Mouse (Mus musculus) ES-Bruce4 (cell line): Measurements from ENCODE around the gene Dffb. TPM values are rescaled to one million over a fixed set of nuclear protein-coding genes. Genes with fewer than 3 reads are reported as not detected.

Source experiments
- H3K27ac ChIP-seq: 2 replicates; pipeline ENCODE4 v1.5.1; 2012; ENCODE audit warnings: low read length, inconsistent platforms; ENCODE audit not compliant: insufficient read depth
- H3K27me3 ChIP-seq: 2 replicates; pipeline ENCODE4 v1.6.1; 2012; ENCODE audit warnings: mild to moderate bottlenecking, low read length, inconsistent platforms; ENCODE audit not compliant: control insufficient read depth, poor library complexity, insufficient read depth, severe bottlenecking
- H3K36me3 ChIP-seq: 2 replicates; pipeline ENCODE4 v1.6.1; 2012; ENCODE audit warnings: inconsistent platforms, mild to moderate bottlenecking, low read length, moderate library complexity; ENCODE audit not compliant: control insufficient read depth, poor library complexity, insufficient read depth, severe bottlenecking
- H3K4me1 ChIP-seq: one replicate; pipeline ENCODE4 v1.8.1; 2011; ENCODE audit warnings: low read length; ENCODE audit not compliant: control insufficient read depth, insufficient read depth
- H3K4me3 ChIP-seq: 2 replicates; pipeline ENCODE4 v1.5.1; 2011; ENCODE audit warnings: low read depth, mild to moderate bottlenecking, low read length
- H3K9ac ChIP-seq: 2 replicates; pipeline ENCODE4 v1.6.1; 2012; ENCODE audit warnings: low read depth, mild to moderate bottlenecking, inconsistent platforms; ENCODE audit not compliant: poor library complexity, severe bottlenecking
- H3K9me3 ChIP-seq: replicated peaks from 2 replicates; pipeline ENCODE4 v1.6.1; 2012; ENCODE audit warnings: mild to moderate bottlenecking, low read length, inconsistent platforms; ENCODE audit not compliant: control insufficient read depth, poor library complexity, insufficient read depth, severe bottlenecking
- CTCF ChIP-seq: IDR thresholded peaks from one replicate; pipeline ENCODE4 v1.8.1; 2011; ENCODE audit warnings: low read depth, low read length
- EP300 ChIP-seq: IDR thresholded peaks from 2 replicates; pipeline ENCODE4 v1.6.1; 2011; ENCODE audit warnings: low read depth, low read length; ENCODE audit not compliant: insufficient read depth
- POLR2A ChIP-seq: IDR thresholded peaks from one replicate; pipeline ENCODE4 v1.8.1; 2011; ENCODE audit warnings: low read length; ENCODE audit not compliant: insufficient read depth
- polyA plus RNA-seq: library from polyadenylated mRNA; stranded (reverse); fragments of >200 nt; gene quantifications from 2 replicates; pipeline ENCODE4 v1.2.4, GENCODE M21; 2011; ENCODE audit warnings: low read depth; ENCODE audit not compliant: missing spikeins, insufficient read depth, insufficient read length

Dffb gene
- polyA plus RNA-seq, 1 experiment, result 18.5 TPM

DNA sequence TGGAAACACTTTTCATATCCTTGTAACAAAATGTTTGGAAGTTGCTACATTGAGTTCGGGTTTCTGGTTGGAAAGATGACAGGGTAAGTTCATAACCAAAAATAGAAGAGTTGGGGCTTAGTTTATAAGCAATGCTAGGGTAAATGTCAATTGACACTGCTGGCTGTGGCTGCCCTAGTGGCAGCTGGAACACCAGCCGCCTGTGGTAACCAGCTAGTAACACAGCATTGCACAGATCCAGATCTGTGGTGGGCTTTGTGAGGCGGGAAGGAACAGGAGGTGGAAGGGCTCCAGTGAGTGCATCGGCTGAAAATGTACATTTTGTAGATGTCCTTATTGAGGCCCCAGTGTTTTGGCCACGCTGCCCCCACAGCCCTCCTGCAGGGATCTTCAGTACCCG lies 842 bp upstream of the Dffb start:
- no peak overlapping the region for H3K4me3 ChIP-seq
- H3K27me3 ChIP-seq, result no peaks in the 10 kb centered on the region
- H3K27ac ChIP-seq, result no peak overlapping the region
- H3K9me3 ChIP-seq, result no peaks in the 10 kb centered on the region
- H3K9ac ChIP-seq, result no peak overlapping the region
- no peaks in the 10 kb centered on the region for H3K36me3 ChIP-seq
- no peaks in the 10 kb centered on the region for H3K4me1 ChIP-seq
- TF ChIP-seq CTCF (no peak), EP300 (no peak), POLR2A (no peak)

DNA sequence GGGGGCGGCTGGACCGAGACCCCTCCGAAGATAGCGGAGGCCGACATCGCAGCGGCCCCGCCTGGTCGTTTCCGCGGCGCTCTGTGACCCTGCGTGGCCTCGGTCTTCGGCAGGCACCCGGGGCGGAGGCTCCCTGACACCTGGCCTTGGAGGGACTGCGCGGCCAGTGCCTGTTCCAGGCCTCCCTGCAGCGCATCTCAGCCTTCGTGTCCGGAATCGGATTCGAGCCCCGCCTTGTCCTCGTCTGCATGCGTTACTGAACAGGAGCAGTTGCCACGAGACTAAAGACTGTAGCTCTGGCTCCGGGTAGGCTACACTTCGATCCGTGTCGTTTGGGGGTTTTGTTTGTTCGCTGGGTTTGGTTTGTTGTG lies 351 bp upstream of the Dffb start:
- H3K36me3 ChIP-seq, result no peaks in the 10 kb centered on the region
- peak overlapping the region; percentile 33 for H3K9ac ChIP-seq
- TF ChIP-seq CTCF (no peak), POLR2A (no peak), EP300 (no peak)
- H3K4me1 ChIP-seq, result no peaks in the 10 kb centered on the region
- H3K9me3 ChIP-seq, result no peaks in the 10 kb centered on the region
- no peaks in the 10 kb centered on the region for H3K27me3 ChIP-seq
- no peak overlapping the region for H3K27ac ChIP-seq
- peak overlapping the region; percentile 70 for H3K4me3 ChIP-seq

DNA sequence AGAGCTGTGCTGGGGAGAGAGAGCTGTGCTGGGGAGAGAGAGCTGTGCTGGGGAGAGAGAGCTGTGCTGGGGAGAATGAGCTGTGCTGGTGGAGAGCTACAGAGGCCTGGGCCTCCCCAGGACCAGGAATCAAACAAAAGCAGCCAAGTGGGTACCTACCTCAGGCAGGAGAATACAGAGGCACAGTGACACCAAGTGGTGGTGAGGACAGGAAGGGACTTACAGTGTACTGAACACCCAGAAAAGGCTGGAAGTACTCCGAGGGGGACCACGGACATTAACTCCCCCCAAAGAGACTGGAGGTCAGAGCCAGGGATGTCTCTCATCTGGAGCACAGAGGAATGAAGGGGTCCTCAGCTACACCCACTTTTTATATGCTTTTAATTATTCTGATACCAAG lies 6.9 kb downstream of the Dffb start:
- Histone ChIP-seq H3K9me3 (no peaks in the 10 kb centered on the region), H3K4me1 (no peaks in the 10 kb centered on the region), H3K9ac (no peak overlapping the region), H3K27me3 (no peaks in the 10 kb centered on the region), H3K36me3 (no peaks in the 10 kb centered on the region), H3K27ac (no peak overlapping the region), H3K4me3 (no peak overlapping the region)
- no peak for TF ChIP-seq CTCF
- TF ChIP-seq EP300, result no peak
- TF ChIP-seq POLR2A, result no peak

DNA sequence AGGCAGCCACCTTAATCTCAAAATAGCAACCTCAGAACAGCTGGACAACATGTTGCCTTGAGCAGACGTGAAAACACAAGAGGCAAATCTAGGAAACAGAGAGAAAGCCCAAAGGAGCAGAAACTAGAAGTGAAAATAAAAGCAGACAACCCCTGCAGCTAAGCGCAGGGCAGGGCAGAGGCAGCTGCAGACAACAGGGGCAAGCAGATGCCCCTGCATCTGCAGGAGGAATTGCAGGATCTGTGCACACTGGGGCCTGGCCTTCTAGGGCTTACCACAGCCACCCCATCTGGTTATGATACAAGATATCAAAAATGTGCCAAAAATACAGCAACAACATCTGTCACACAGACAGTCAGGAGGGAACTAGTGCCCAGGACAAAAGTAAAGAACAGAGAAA lies 7.4 kb downstream of the Dffb start:
- Histone ChIP-seq H3K27me3 (no peaks in the 10 kb centered on the region), H3K27ac (no peak overlapping the region), H3K9ac (no peak overlapping the region), H3K4me3 (no peak overlapping the region), H3K4me1 (no peaks in the 10 kb centered on the region), H3K9me3 (no peaks in the 10 kb centered on the region), H3K36me3 (no peaks in the 10 kb centered on the region)
- TF ChIP-seq EP300 (no peak), POLR2A (no peak)

DNA sequence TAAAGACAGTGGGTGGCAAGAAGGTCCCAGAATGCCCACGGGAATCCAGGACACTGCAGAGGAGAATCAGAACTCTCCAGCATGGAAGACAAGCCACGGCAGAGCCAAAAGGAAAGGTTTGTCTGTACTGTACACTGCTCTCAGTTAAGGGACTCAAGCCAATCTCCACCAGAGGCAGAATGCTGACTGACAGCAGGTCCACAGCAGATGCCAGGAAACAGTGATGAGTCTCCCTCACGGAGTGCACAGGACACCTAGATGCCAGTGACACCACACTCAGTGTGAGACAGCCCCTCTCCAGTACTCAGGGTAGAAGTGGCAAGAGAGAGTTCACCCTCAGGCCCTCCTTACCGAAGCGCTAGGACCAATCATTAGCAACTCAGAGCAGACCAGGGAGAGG lies 8.3 kb downstream of the Dffb start:
- TF ChIP-seq EP300 (no peak), CTCF (no peak), POLR2A (no peak)
- Histone ChIP-seq H3K36me3 (peaks cover 6% of the 10 kb centered on the region; the same call in 1 of the 2 replicates), H3K4me1 (no peaks in the 10 kb centered on the region), H3K9me3 (no peaks in the 10 kb centered on the region), H3K27ac (no peak overlapping the region), H3K9ac (no peak overlapping the region), H3K4me3 (no peak overlapping the region), H3K27me3 (no peaks in the 10 kb centered on the region)

DNA sequence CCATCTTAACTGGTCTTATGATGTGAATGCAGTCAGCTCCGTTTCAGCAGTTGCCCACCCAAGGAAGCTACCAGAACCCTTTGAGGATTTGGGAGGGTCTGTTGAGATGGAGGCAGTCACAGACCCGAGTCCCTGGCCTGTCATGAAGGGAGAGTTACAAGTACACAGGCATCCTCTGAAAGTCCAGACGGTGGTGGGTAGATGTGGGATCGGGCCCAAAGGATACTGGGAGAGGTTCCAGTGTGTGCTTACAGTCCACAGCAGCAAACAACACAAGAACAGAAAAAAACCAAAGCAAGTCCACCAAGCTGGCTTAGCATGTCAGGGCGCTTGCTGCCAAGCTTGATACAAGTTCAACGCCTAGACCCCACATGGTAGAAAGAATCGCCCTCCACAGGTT lies 12.3 kb downstream of the Dffb start:
- Histone ChIP-seq H3K27ac (no peak overlapping the region), H3K9ac (no peak overlapping the region), H3K27me3 (no peaks in the 10 kb centered on the region), H3K4me1 (no peaks in the 10 kb centered on the region), H3K4me3 (no peak overlapping the region), H3K9me3 (no peaks in the 10 kb centered on the region), H3K36me3 (peaks cover 14% of the 10 kb centered on the region)
- no peak for TF ChIP-seq EP300
- TF ChIP-seq POLR2A, result no peak
- TF ChIP-seq CTCF, result no peak
